Mouse (Mus musculus) ovary, postnatal 14 days (tissue): ENCODE measurements at regions not wholly inside any gene's neighbourhood (a gene's known extent, or its start where the extent isn't known, plus 50 kb on each side); places are given as distances from the start of the nearest gene placed in this dataset.
A peak's percentile ranks its signal among the peaks of the same experiment; 100 is the strongest.

Experiments used
- DNase-seq: peaks from one replicate; pipeline ENCODE4 v3.0.0; 2022; ENCODE audit warnings: low spot score

- DNase-seq, result no peak
Observed at GRCm38 (mm10) chr16:9353811-9354210, 523.9 kb downstream of the 1810013L24Rik start.

GRCm38 (mm10) chr16:9354331-9355030 is 524.6 kb downstream of the 1810013L24Rik start:
- DNase-seq, result no peak

DNA sequence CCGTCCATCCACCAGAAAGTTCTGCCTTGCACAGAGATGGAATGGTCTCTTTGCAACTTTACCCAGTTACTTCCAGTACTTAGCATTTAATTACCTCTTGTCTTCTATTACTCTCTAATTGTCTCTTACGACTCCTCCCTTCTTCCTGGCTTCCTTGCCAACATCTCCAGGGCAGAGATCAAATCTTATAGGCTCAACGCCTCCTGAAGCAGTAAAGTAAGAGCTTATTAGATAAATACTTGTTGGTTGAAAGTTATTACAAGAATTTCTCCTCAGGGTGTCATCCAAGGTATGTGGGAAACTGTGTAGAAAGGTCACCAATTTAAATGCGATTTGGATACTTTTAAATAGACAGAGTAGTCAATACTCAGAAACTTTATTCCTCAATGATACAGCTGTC is 528.8 kb downstream of the 1810013L24Rik start:
- no peak for DNase-seq

DNA sequence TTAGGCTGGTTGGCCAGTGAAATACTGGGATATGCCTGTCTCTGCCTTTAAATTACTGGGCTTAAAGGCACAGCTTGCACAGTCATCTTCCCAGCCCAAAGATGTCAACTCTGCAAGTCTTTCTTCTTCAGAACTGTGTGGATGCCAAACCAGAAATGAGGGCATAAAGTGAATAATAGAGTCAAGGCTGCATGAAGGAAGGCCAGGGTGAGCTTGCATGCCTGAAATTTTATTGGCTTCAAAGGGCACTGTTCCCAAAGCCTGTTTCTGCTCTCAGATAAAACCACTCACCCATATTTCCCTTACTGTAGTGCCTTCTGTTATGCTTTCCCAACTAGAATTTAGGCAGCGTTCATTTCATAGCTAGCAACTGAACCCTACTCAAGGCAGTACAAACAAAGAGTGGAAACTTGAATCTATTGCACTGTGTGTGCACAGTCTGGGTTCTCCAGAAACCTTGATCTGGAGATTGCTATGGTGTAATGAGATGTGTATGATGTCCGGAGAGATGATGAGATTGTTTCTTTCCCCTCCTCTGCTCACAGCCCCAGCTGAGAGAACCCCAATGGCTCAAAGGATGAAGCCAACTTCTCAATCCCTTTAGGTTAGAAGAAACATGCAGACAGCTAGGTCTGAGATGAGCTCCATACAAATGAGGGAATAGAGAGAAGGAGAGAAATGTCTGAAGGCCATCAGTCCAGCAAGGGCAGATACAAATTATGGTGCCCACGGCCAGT is 529.7 kb downstream of the 1810013L24Rik start:
- no peak for DNase-seq

- DNase-seq, result no peak
Observed at GRCm38 (mm10) chr16:9360741-9361255, 530.9 kb downstream of the 1810013L24Rik start.

- no peak for DNase-seq
Observed at GRCm38 (mm10) chr16:9362116-9362515, 532.2 kb downstream of the 1810013L24Rik start.

- no peak for DNase-seq
Observed at GRCm38 (mm10) chr16:9364105-9364504, 534.2 kb downstream of the 1810013L24Rik start.

DNA sequence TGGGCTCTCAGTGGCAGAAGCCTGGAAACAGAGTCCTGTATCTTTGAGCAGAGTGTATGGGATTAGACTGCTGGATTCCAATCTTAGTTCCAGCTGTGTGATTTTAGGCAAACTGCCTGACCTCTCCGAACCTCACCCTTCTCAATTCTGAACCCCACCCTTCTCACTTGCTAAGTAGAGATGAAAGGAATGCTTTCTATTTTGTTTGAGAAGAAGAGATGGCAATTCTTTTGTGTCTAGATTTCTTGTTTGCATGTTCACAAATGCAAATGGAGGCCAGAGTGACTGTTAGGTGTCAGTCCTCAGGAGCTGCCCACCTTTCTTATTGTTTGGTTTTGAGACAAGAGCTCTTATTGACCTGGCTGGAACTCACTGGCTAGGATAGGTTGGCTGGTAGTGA is 561.1 kb downstream of the 1810013L24Rik start:
- no peak for DNase-seq

DNA sequence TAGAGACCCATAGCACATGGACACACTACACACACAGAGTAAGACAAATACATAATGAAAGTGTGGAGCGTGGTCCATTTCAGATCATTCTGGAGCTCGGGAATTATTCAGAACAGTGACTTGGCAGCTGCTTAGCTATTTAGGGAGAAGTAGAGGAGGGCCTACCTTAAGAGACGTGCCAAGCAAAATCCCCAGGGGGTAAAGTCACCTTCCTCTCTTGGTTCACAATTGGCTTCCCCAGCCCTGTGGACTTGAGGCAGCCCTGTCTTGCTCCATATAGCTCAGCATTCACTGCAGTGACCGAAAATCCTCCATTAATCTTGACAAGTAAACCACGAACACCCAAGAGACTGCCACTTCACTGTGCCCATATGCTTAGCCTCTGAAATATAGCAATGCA is 574.8 kb downstream of the 1810013L24Rik start:
- DNase-seq, result no peak

- DNase-seq, result no peak
Observed at GRCm38 (mm10) chr16:9408196-9408595, 578.3 kb downstream of the 1810013L24Rik start.

DNA sequence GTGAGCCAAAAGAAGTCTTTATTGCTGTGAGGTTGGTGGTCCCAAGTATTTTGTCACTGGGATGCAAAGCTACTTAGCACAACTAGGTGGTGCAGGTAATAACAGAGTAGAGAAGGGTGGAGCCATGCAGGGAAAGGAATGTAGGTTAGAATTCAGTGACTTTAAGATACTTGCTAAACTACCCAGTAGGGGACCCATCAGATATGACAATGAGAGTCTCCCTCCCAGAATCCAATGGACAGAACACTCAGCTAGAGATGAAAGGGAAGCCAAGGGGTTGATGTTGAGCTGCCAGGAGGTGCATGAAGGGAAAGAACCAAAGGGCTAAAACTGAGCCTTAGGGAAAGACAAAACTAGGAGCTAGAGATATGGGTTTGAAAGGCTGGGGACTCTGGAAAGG is 564.9 kb downstream of the Grin2a start:
- DNase-seq, result no peak

DNA sequence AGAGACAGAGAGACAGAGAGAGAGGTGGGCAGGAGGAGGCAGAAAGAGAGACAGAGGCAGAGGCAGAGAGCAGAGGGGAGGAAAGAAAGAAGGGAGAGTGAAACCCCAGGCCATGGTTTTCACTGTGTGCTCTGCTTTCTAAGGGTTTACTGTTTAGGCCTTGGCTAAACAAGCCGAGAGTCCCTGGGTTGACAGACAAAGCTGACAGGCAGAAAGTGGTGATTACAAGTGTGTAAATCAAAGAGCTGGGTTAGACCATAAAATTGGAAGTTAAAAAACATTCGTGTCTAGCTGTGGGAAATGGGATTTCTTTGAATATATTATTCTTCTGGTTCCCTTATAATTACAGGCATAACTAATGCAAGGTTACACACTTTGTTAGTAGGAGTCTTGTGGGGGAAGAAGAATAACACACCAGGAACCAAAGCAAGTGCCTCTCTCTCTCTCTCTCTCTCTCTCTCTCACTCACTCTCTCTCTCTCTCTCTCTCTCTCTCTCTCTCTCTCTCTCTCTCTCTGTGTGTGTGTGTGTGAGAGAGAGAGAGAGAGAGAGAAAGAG is 556.0 kb downstream of the Grin2a start:
- no peak for DNase-seq

- no peak for DNase-seq
Observed at GRCm38 (mm10) chr16:9439891-9440290, 555.5 kb downstream of the Grin2a start.

DNA sequence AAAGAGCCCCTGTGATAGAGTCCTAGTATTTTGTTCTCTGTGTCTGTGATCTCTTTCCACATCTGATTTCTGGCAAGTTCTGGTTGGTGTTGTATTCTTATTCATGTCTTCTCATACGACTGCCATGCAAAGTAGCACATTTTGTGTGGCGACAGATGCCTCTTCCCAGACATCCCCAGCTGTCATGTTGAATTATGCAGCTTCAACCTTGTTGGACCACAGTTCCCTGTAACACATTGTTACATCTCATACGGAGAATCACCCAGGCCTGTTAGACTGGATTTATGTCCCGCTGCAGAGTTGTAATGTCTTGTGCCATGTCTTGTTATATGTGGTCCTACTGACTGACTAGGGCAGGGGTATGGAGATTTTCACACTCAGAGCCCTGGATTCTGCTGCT is 543.3 kb downstream of the Grin2a start:
- no peak for DNase-seq

DNA sequence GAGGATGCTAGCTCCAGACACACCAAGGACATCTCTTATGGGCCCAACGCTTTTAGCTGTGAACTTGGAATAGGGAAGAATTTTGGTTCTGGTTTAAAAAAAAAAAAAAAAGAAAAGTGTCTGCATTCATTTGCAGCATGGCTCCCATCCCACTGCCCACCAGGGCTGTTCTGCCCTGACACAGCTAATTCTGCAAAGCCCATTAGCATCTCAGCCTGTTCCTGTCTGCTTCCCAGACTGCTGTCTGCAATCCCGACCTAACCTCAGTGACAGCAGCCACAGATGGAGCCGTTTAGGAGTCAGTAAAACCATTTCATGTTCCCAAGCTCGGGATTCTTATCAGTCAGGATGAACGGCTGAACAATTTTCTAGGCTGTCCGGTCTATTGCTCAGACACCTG is 537.8 kb downstream of the Grin2a start:
- DNase-seq, result no peak

DNA sequence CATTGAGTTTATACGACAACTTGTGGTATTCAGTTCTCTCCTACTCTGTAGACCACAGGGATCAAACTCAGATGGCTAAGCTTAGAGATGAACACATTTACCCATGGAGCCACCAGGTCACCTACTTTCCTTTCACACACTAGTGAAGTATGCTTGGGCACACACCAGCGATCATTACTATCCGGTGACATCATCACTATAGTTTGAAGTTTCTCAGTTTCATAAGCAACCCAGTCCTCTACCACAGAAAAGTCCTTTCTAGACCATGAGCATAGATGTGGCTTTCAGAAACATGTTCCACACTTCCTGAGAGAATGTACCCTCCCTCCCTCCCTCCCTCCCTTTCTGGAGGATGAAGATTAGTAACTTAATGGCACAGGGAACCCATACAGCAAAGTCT is 532.9 kb downstream of the Grin2a start:
- no peak for DNase-seq

DNA sequence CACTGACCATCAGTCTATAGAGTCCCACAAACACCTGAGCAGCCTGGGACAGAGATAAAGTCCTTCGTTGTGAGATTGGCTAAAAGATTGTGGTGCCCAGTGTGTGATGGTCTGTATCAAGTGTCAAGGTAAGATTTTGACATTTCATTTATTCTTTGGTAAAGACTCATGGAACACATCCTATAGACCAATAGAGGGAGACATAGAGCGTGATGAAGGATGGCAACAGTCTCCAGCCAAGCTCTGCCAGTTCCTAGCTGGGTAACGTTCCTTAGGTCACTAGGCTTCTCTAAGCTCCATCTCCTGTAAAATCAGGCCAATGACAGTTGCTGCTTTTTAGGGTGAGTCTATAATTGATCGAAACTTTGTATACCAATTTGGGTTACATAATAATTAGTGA is 526.0 kb downstream of the Grin2a start:
- DNase-seq, result no peak

GRCm38 (mm10) chr16:9485291-9485690 is 510.1 kb downstream of the Grin2a start:
- no peak for DNase-seq

GRCm38 (mm10) chr16:9498301-9498700 is 497.1 kb downstream of the Grin2a start:
- no peak for DNase-seq

- peak; percentile 11 for DNase-seq
Observed at GRCm38 (mm10) chr16:9501713-9502112, 493.6 kb downstream of the Grin2a start.

GRCm38 (mm10) chr16:9509666-9510065 is 485.7 kb downstream of the Grin2a start:
- DNase-seq, result no peak

DNA sequence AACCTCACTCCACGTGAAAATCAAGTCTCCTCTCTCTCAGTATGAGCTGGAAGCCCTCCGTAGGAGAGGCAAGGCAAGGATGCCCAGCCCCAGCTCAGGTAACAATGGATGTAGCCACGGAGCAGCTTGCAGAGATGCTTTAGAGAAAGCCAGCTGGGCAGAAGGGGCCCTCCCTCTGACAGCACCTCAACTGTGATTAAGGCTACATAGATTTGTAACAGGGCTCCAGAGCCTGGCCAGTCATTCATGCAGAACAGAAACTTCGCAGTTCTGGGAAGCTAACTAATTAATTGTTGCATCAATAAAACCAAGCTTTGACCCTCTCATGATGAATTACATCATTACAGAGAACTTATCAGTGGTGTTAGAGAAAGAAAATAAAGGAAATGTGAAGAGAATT is 480.8 kb downstream of the Grin2a start:
- DNase-seq, result no peak
